Comparison of ENCODE assay signal across 18 mouse cellular contexts in the genomic region with DNA sequence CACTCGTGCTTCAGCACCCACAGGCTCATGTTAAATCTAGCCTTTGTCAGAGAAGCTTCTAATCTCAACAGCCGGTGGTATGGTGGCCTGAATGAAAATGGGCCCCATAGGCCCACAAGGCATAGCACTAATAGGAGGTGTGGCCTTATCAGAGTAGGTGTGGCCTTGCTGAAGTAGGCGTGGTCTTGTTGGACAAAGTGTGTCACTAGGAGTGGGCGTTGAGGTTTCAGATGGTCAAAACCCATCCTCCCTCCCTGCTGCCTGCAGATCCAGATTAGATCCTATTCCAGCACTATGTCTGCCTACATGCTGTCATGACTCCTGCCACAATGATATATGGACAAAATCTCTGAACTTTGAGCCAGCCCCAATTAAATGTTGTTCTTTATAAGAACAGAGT. TPM values are rescaled to one million over a fixed set of nuclear protein-coding genes. Genes with fewer than 3 reads are reported as not detected.
DNase-seq lines count a peak whose midpoint lies in the region; ATAC-seq and TF ChIP-seq lines count a peak whose summit lies in the region.
"Had no signal": no experiment of that assay in that cellular context is flagged by ENCODE, and none has a peak within 500 bp of the region (broad histone marks: within the 10 kb centered on the region; RNA-seq: fewer than 3 reads in every experiment).

No protein-coding gene starts in this region.

- DNase-seq in retina, postnatal 1 day = peak; percentile 41
- DNase-seq in retina, embryonic 14.5 days (ENCODE audit: low spot score) = no peak
- peak; percentile 29 for DNase-seq in c-Kit-positive CD71-negative TER-119-negative erythroid progenitor cells, embryonic 14.5 days (ENCODE audit: low read depth)
- peak; percentile 24 to 53 (median 34) for DNase-seq in liver, embryonic 14.5 days (ENCODE audit: low read depth in 3 of 3, low spot score in 3 of 3)
- DNase-seq in cerebellum, adult 8-10 months = no peak
- DNase-seq in adipocyte (ENCODE audit: low spot score) = no peak
- DNase-seq: adrenal gland, postnatal 25 days; cerebellum, postnatal 25 days; kidney, adult 18-20 months; kidney, postnatal 25 days; right cerebral cortex, adult 18-20 months; thymus, postnatal 4 days had no signal

- H3K27me3 ChIP-seq in liver, embryonic 14.5 days (ENCODE audit: control insufficient read depth, insufficient read depth, low read length) = no peaks in the 10 kb centered on the region
- no peaks in the 10 kb centered on the region for H3K27me3 ChIP-seq in midbrain, embryonic 15.5 days (replicated peaks)
- H3K27me3 ChIP-seq: forebrain, embryonic 15.5 days; heart, embryonic 13.5 days had no signal

- TF ChIP-seq EP300 in liver, embryonic 14.5 days (IDR thresholded peaks at IDR 0.05; ENCODE audit: low read depth) = no peak

- no peaks in the 10 kb centered on the region for H3K9me3 ChIP-seq in liver, embryonic 14.5 days (ENCODE audit: control insufficient read depth, low read length)
- no peaks in the 10 kb centered on the region for H3K9me3 ChIP-seq in midbrain, embryonic 15.5 days
- H3K9me3 ChIP-seq: forebrain, embryonic 15.5 days; heart, embryonic 13.5 days had no signal

- WGBS in liver, embryonic 14.5 days (ENCODE audit: insufficient replicate concordance) = 25% methylated on average over 4 of the region's 4 CpGs
- WGBS in midbrain, embryonic 15.5 days = 68% methylated on average over 4 of the region's 4 CpGs

- H3K4me2 ChIP-seq in liver, embryonic 14.5 days (ENCODE audit: low read depth) = no peak overlapping the region
- H3K4me2 ChIP-seq in midbrain, embryonic 15.5 days = no peak overlapping the region
- H3K4me2 ChIP-seq: forebrain, embryonic 15.5 days; heart, embryonic 13.5 days; midbrain, embryonic 11.5 days had no signal

- no peak overlapping the region for H3K4me3 ChIP-seq in liver, embryonic 14.5 days (ENCODE audit: insufficient read depth in 1 of 2, low read depth in 2 of 2, low read length in 2 of 2)
- no peak overlapping the region for H3K4me3 ChIP-seq in midbrain, embryonic 15.5 days
- H3K4me3 ChIP-seq: erythroblast, embryonic 14.5 days; forebrain, embryonic 15.5 days; heart, embryonic 13.5 days had no signal

- ATAC-seq in liver, embryonic 14.5 days (ENCODE audit: insufficient read depth) = peak; percentile 58; the same call in 1 of the 2 replicates
- no peak for ATAC-seq in midbrain, embryonic 15.5 days (replicated peaks)
- ATAC-seq: activated CD4-positive, CD25-positive, alpha-beta regulatory T cell, adult 4 months; forebrain, embryonic 15.5 days had no signal

- H3K36me3 ChIP-seq in liver, embryonic 14.5 days (replicated peaks; ENCODE audit: control insufficient read depth, insufficient read depth, low read depth) = no peaks in the 10 kb centered on the region
- peaks cover 11% of the 10 kb centered on the region for H3K36me3 ChIP-seq in midbrain, embryonic 15.5 days (replicated peaks)

- no peak for TF ChIP-seq CTCF in liver, embryonic 14.5 days (IDR thresholded peaks at IDR 0.05; ENCODE audit: low read depth)

- H3K4me1 ChIP-seq in liver, embryonic 14.5 days (replicated peaks; ENCODE audit: control insufficient read depth in 2 of 2, insufficient read depth in 2 of 2, low read length in 1 of 2) = peaks cover 0 to 6% of the 10 kb centered on the region in 2 experiments; a peak in 2 of 4 replicates
- H3K4me1 ChIP-seq in midbrain, embryonic 15.5 days = no peaks in the 10 kb centered on the region
- H3K4me1 ChIP-seq: forebrain, embryonic 15.5 days; heart, embryonic 13.5 days had no signal

- no peak overlapping the region for H3K9ac ChIP-seq in liver, embryonic 14.5 days (replicated peaks)
- no peak overlapping the region for H3K9ac ChIP-seq in midbrain, embryonic 15.5 days
- H3K9ac ChIP-seq: forebrain, embryonic 15.5 days; heart, embryonic 13.5 days had no signal

- H3K27ac ChIP-seq in liver, embryonic 14.5 days = no peak overlapping the region
- no peak overlapping the region for H3K27ac ChIP-seq in midbrain, embryonic 15.5 days
- H3K27ac ChIP-seq: forebrain, embryonic 15.5 days; heart, embryonic 13.5 days had no signal

RNA-seq across cellular contexts. Expression of a gene that starts 54.5 kb away (rescaled TPM):
- polyA plus RNA-seq in liver, embryonic 14.5 days (2012; rRNA removed) = 2.0 and 2.2 TPM in 2 replicates
- 2.6 and 2.8 TPM in 2 replicates for polyA plus RNA-seq in liver, embryonic 14.5 days (2014; fragmentation: Nextera tagmentation; extraction: Ambion mirVana)
- 25.4 and 25.9 TPM in 2 replicates for polyA plus RNA-seq in midbrain, embryonic 15.5 days (2015; fragmentation: Nextera tagmentation; extraction: Ambion mirVana)
- polyA plus RNA-seq: erythroblast, embryonic 14.5 days had no signal

RNA-seq across cellular contexts. Expression of a gene that starts 59.5 kb away (rescaled TPM):
- polyA plus RNA-seq in liver, embryonic 14.5 days (2012; rRNA removed) = 0.96 and 1.2 TPM in 2 replicates
- 1.3 and 1.4 TPM in 2 replicates for polyA plus RNA-seq in liver, embryonic 14.5 days (2014; fragmentation: Nextera tagmentation; extraction: Ambion mirVana)
- polyA plus RNA-seq in midbrain, embryonic 15.5 days (2015; fragmentation: Nextera tagmentation; extraction: Ambion mirVana) = 3.9 and 4.0 TPM in 2 replicates

Comparison
In these comparisons a context has a peak if more than half of its experiments do, and no peak if none do; other contexts are left out.
1. DNase-seq: peak in retina, postnatal 1 day (single experiment), c-Kit-positive CD71-negative TER-119-negative erythroid progenitor cells, embryonic 14.5 days (single experiment) and liver, embryonic 14.5 days (3 of 3); none in retina, embryonic 14.5 days (single experiment), cerebellum, adult 8-10 months (single experiment) and adipocyte (single experiment).